Mouse (Mus musculus) embryo, embryonic 11 days (tissue): Measurements from ENCODE around the gene Olfr920.
A peak's percentile ranks its signal among the peaks of the same experiment; 100 is the strongest.

Experiments
- DNase-seq: peaks from one replicate; pipeline ENCODE4 v3.0.0-alpha.2; 2015

Olfr920 gene

GRCm38 (mm10) chr9:38751999-38752398 is at the start of gene Olfr920:
Olfr920 (plus strand) TSS chr9:38752299.
- no peak for DNase-seq

- peak; percentile 71 for DNase-seq
Observed at GRCm38 (mm10) chr9:38718102-38718501, 34.0 kb upstream of the Olfr920 start, which contains the start of gene Vwa5a. Vwa5a (plus strand) TSS chr9:38718268.

GRCm38 (mm10) chr9:38718927-38719441 is 33.1 kb upstream of the Olfr920 start:
- DNase-seq: peak; percentile 21

- no peak for DNase-seq
Observed at GRCm38 (mm10) chr9:38724044-38724443, 28.1 kb upstream of the Olfr920 start.

- no peak for DNase-seq
Observed at GRCm38 (mm10) chr9:38728218-38728617, 23.9 kb upstream of the Olfr920 start.

- DNase-seq: no peak
Observed at GRCm38 (mm10) chr9:38741408-38741807, 10.7 kb upstream of the Olfr920 start.

- no peak for DNase-seq
Observed at GRCm38 (mm10) chr9:38744619-38745315, 7.3 kb upstream of the Olfr920 start.

- no peak for DNase-seq
Observed at GRCm38 (mm10) chr9:38772768-38773167, 20.7 kb downstream of the Olfr920 start, which contains the start of gene Olfr921. Olfr921 (plus strand) TSS chr9:38773068.

- DNase-seq: no peak
Observed at GRCm38 (mm10) chr9:38792689-38793088, 40.6 kb downstream of the Olfr920 start.

- peak; percentile 1 for DNase-seq
Observed at GRCm38 (mm10) chr9:38805696-38806095, 53.6 kb downstream of the Olfr920 start.
